Mouse (Mus musculus) MEL (cell line): ENCODE measurements around the gene Cdc42se2.

Source experiments
- CTCF ChIP-seq, 3 experiments: IDR thresholded peaks in 2 of 3; conservative IDR thresholded peaks in 1 of 3; 2 replicates each; pipeline ENCODE4 v1.5.1; 2011 to 2012; ENCODE audit warnings: low read length in 3 of 3, low read depth in 2 of 3, mild to moderate bottlenecking in 2 of 3, improper control_type of control experiment in 1 of 3, inconsistent platforms in 1 of 3, mixed read lengths in 1 of 3, moderate library complexity in 1 of 3; ENCODE audit not compliant: control insufficient read depth in 1 of 3, insufficient read depth in 1 of 3, poor library complexity in 1 of 3, severe bottlenecking in 1 of 3
- ELF1 ChIP-seq: IDR thresholded peaks from 2 replicates; pipeline ENCODE4 v1.6.1; 2014; ENCODE audit warnings: low read depth, mild to moderate bottlenecking, inconsistent platforms, low read length, improper control_type of control experiment, moderate library complexity
- ETS1 ChIP-seq: IDR thresholded peaks from 2 replicates; pipeline ENCODE4 v1.6.1; 2012; ENCODE audit warnings: low read depth, mild to moderate bottlenecking, inconsistent platforms, low read length, improper control_type of control experiment, moderate library complexity
- HCFC1 ChIP-seq: IDR thresholded peaks from 2 replicates; pipeline ENCODE4 v1.6.1; 2012; ENCODE audit warnings: low read depth, mild to moderate bottlenecking, inconsistent platforms, low read length, improper control_type of control experiment, moderate library complexity
- POLR2A ChIP-seq, 2 experiments: IDR thresholded peaks; 2 replicates each; pipeline ENCODE4 v1.6.1; 2011 to 2012; ENCODE audit warnings: low read length in 2 of 2, mild to moderate bottlenecking in 2 of 2, control low read depth in 1 of 2, improper control_type of control experiment in 1 of 2, low read depth in 1 of 2, moderate library complexity in 1 of 2; ENCODE audit not compliant: control insufficient read depth in 1 of 2, insufficient read depth in 1 of 2, poor library complexity in 1 of 2
- RCOR1 ChIP-seq: IDR thresholded peaks from 2 replicates; pipeline ENCODE4 v1.6.1; 2012; ENCODE audit warnings: low read depth, mild to moderate bottlenecking, inconsistent platforms, low read length, improper control_type of control experiment
- USF1 ChIP-seq: IDR thresholded peaks from 2 replicates; pipeline ENCODE4 v1.6.1; 2014; ENCODE audit warnings: low read depth, mild to moderate bottlenecking, inconsistent platforms, low read length, improper control_type of control experiment, moderate library complexity
- ZNF384 ChIP-seq: IDR thresholded peaks from 2 replicates; pipeline ENCODE4 v1.6.1; 2012; ENCODE audit warnings: low read depth, mild to moderate bottlenecking, inconsistent platforms, low read length, improper control_type of control experiment

DNA sequence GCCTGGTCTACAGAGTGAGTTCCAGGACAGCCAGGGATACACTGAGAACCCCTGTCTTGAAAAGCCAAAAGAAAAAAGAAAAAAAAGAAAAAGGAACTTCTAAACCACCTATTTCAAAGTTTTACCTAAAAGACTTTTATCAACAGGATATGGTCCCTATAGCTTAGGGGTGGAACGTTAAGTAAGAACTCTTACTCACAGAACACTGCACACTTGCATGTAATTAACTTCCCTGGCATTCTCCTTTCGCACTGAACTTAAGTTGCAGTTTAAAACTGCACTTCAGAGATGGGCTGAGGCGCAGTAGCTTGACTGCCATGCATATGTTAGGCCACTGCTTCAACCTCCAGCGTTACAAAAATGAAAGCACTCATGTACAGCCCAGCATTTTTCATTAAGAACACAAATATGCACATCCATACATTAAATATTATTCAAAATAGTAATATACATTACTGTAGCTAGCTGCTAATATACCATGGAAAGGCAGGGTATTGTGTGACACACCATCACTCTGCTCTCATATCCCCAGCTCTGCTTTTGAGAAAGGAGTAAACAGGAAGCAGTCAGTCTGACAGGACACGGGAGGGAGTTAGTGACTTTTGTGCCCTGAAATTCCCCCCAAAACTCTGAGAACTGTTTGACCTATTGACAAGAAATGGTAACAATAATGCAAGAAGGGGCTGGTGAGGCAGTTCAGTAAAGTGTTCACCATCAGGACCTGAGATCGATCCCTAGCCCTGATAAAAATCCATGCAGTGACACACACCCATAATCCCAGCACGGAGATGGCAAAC lies 13.0 kb downstream of the Cdc42se2 start:
- TF ChIP-seq POLR2A (IDR thresholded peaks at IDR 0.05; ENCODE audit: control insufficient read depth in 1 of 2, insufficient read depth in 1 of 2, low read depth in 1 of 2, low read length in 2 of 2, poor library complexity in 1 of 2) (peak in 1 of 2 experiments; percentile 56; a peak in 2 of 4 replicates), USF1 (no peak), CTCF (IDR thresholded peaks at IDR 0.05 in 2 of 3, conservative IDR thresholded peaks at IDR 0.05 in 1 of 3; ENCODE audit: control insufficient read depth in 1 of 3, insufficient read depth in 1 of 3, low read depth in 2 of 3, low read length in 3 of 3, poor library complexity in 1 of 3, severe bottlenecking in 1 of 3) (no peak), ETS1 (peak; percentile 68), ELF1 (0 out of 2 replicates have a peak, but pooled peaks have one; percentile 15), RCOR1 (no peak), ZNF384 (peak; percentile 80), HCFC1 (no peak)
